1 mouse cellular context compared by ENCODE assay signal in the genomic region with DNA sequence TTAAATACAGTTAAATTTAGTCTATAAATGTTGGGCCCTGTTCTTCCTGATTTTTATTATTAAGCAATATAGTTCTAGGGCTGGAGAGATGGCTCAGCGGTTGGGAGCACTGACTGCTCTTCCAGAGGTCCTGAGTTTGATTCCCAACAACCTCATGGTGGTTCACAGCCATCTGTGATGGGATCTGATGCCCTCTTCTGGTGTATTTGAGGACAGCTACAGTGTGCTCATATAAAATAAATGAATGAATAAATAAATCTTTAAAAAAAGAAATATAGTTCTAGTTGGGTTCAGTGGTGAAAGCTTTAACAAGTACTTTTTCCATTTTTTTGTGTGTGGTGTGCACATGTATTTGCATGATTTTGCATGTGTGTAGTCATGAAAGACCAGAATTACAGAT.
TF ChIP-seq lines count a peak whose summit lies in the region.

No protein-coding gene starts in this region.

TF ChIP-seq in CH12.LX, 34 proteins besides CTCF, POLR2A, EP300 and RAD21:
- TF ChIP-seq MAX (IDR thresholded peaks at IDR 0.05; ENCODE audit: low read length) (no peak), USF2 (conservative IDR thresholded peaks at IDR 0.05; ENCODE audit: low read depth, low read length) (no peak), TCF12 (IDR thresholded peaks at IDR 0.05; ENCODE audit: low read depth, low read length) (no peak), SMC3 (IDR thresholded peaks at IDR 0.05; ENCODE audit: low read depth, low read length) (peak; percentile 34), ZNF384 (IDR thresholded peaks at IDR 0.05; ENCODE audit: low read depth, low read length) (0 out of 2 replicates have a peak, but pooled peaks have one; percentile 25), HCFC1 (IDR thresholded peaks at IDR 0.05; ENCODE audit: low read depth, low read length) (no peak), ZC3H11A (IDR thresholded peaks at IDR 0.05; ENCODE audit: low read depth, low read length) (no peak)
